Mouse (Mus musculus) liver, embryonic 13.5 days (tissue): ENCODE measurements around the gene Pgs1. TPM values are rescaled to one million over a fixed set of nuclear protein-coding genes. Genes with fewer than 3 reads are reported as not detected.

ENCODE experiments used
- ATAC-seq: fragments of 200-750 bp; cut with Nextera tagmentation; 2 replicates; pipeline ENCODE4 v1.8.0; 2017; ENCODE audit warnings: low read depth, mild to moderate bottlenecking, moderate number of reproducible peaks, moderate library complexity
- DNase-seq: peaks from one replicate; pipeline ENCODE4 v3.0.0; 2022
- H3K27ac ChIP-seq: fragments of 300-500 bp; sonication (generic); 2 replicates; pipeline ENCODE4 v1.5.1; 2015; ENCODE audit warnings: moderate library complexity, mild to moderate bottlenecking, inconsistent platforms
- H3K27me3 ChIP-seq: fragments of 300-500 bp; sonication (generic); 2 replicates; pipeline ENCODE4 v1.6.1; 2015; ENCODE audit warnings: mild to moderate bottlenecking, inconsistent platforms
- H3K36me3 ChIP-seq: fragments of 300-500 bp; sonication (generic); 2 replicates; pipeline ENCODE4 v1.6.1; 2015; ENCODE audit warnings: mild to moderate bottlenecking, inconsistent platforms
- H3K4me1 ChIP-seq: fragments of 300-500 bp; sonication (generic); replicated peaks from 2 replicates; pipeline ENCODE4 v1.6.1; 2015; ENCODE audit warnings: inconsistent platforms
- H3K4me2 ChIP-seq: fragments of 300-500 bp; sonication (generic); 2 replicates; pipeline ENCODE4 v1.6.1; 2015; ENCODE audit warnings: inconsistent platforms, mild to moderate bottlenecking, moderate library complexity
- H3K4me3 ChIP-seq: fragments of 300-500 bp; sonication (generic); replicated peaks from 2 replicates; pipeline ENCODE4 v1.5.1; 2015; ENCODE audit warnings: mild to moderate bottlenecking, inconsistent platforms
- H3K9ac ChIP-seq: fragments of 300-500 bp; sonication (generic); 2 replicates; pipeline ENCODE4 v1.6.1; 2015; ENCODE audit warnings: mild to moderate bottlenecking, inconsistent platforms
- H3K9me3 ChIP-seq: fragments of 300-500 bp; sonication (generic); replicated peaks from 2 replicates; pipeline ENCODE4 v1.6.1; 2016; ENCODE audit warnings: inconsistent platforms
- WGBS: fragments of 180-500 bp; shearing (Covaris S2); methylation state at CpG from one replicate; pipeline ENCODE4 v1.1.7; 2015; ENCODE audit not compliant: insufficient replicate concordance; 5-methylcytosine and 5-hydroxymethylcytosine counted together
- polyA plus RNA-seq: library from polyadenylated mRNA; unstranded; fragments of >200 nt; fragmentation: Nextera tagmentation; extraction: Ambion mirVana; gene quantifications from 2 replicates; pipeline ENCODE4 v1.2.1, GENCODE M21; 2015

Pgs1 gene
- polyA plus RNA-seq, 1 experiment from 2014 or later, result 18.1 TPM

DNA sequence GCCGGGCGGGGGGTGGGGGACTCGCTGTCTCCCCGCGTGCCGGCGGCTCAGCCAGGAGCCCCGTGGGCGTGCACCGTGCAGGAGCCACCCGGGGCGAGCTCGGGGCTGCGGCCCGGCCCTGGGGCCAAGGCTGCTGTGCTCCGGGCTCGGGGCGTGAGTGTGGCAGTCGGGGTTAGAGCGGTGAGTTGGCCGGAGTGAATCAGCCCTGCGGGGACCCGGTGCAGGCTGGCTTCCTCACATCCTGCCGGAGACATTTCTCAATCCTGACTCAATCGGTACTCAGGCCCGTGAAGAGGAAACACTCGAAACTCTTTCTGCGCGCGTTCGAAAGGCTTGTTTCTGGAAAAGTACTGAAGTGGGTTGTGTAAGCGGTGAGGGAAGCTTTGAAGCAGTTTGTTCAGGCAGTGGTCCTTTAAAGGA lies 950 bp downstream of the Pgs1 start:
- H3K4me1 ChIP-seq, result peaks cover 57% of the 10 kb centered on the region
- H3K9ac ChIP-seq, result peak overlapping the region; percentile 91
- no peaks in the 10 kb centered on the region for H3K36me3 ChIP-seq
- ATAC-seq, result peak; percentile 80
- under 1% methylated on average over 32 of the region's 32 CpGs for WGBS
- peak; percentile 41 for DNase-seq
- peak overlapping the region; percentile 97 for H3K4me3 ChIP-seq
- no peaks in the 10 kb centered on the region for H3K9me3 ChIP-seq
- H3K27me3 ChIP-seq, result no peaks in the 10 kb centered on the region
- peak overlapping the region; percentile 81 for H3K27ac ChIP-seq
- peak overlapping the region; percentile 85 for H3K4me2 ChIP-seq

DNA sequence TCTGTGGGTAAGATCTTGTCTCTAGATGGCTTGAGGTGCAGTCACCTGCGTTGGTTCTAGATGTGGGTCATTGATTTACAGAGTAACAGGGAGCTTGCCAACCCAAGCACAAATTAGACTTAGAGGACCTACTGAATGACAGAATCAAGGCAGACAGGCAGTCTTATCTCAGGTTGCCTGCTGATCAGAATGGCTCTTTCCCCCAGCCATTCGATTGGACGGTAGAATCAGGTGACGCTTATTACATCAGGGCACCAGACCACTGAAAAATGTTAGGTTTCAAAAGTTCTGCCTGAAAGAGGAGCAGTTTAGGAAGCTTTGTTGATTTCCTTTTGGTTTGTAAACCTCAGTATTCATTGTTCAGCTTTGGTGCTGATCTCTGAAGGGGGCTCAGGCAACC lies 1.9 kb downstream of the Pgs1 start:
- Histone ChIP-seq H3K36me3 (no peaks in the 10 kb centered on the region), H3K27me3 (no peaks in the 10 kb centered on the region), H3K27ac (peak overlapping the region; percentile 81), H3K9ac (peak overlapping the region; percentile 91), H3K4me2 (peak overlapping the region; percentile 85), H3K9me3 (no peaks in the 10 kb centered on the region), H3K4me1 (peaks cover 67% of the 10 kb centered on the region), H3K4me3 (peak overlapping the region; percentile 97)
- peak; percentile 55 for ATAC-seq
- whole genome bisulfite sequencing, result 18% methylated on average over 4 of the region's 4 CpGs
- DNase-seq, result peak; percentile 48

DNA sequence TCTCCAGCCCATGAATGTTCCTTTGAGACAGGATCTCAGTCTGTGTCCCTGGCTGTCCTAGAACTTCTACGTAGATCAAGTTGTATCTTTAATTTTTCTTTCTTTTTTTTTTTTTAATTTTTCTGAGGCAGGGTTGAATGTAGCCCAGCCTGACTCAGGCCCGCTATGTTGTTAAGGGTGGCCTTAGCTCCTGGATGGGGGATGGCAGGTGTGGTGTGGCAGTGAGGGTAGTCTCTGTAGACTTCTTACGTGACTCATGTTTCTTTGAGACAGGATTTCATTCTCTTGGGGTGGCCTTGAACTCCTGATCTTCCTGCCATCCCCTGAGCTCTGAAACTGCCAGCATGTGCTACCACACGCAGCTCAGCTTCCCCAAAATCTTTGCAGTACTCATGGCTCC lies 3.1 kb downstream of the Pgs1 start:
- DNase-seq, result no peak

DNA sequence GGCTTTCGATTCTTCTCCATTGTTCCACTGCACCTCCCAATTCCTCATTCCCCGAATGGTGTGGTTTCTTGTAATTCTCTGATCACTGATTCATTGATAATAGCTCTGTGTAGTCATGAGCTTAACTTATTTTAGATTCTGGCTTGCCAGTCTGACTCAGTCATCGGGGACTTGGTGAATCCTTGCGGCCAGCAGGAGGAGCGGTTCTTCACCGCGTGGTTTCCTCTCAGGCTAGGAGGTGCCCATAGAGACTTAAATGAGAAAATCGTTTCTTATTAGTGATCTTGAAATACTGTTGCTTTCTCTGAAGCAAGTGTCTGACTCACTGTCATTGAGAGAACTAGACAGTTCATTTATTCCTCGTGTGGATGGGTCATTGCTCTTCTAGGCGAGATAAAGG lies 3.8 kb downstream of the Pgs1 start:
- H3K9ac ChIP-seq, result peak overlapping the region; percentile 59

More for the DNA sequence above, 3.1 kb downstream of the Pgs1 start:
- 65% methylated on average over 4 of the region's 4 CpGs for WGBS
- H3K4me2 ChIP-seq, result peak overlapping the region; percentile 85
- no peak for ATAC-seq
- no peaks in the 10 kb centered on the region for H3K36me3 ChIP-seq
- H3K9me3 ChIP-seq, result no peaks in the 10 kb centered on the region
- H3K4me1 ChIP-seq, result peaks cover 79% of the 10 kb centered on the region
- H3K27ac ChIP-seq, result peak overlapping the region; percentile 68
- no peaks in the 10 kb centered on the region for H3K27me3 ChIP-seq
- H3K9ac ChIP-seq, result peak overlapping the region; percentile 59
- peak overlapping the region; percentile 14; the same call in 1 of the 2 replicates for H3K4me3 ChIP-seq

DNA sequence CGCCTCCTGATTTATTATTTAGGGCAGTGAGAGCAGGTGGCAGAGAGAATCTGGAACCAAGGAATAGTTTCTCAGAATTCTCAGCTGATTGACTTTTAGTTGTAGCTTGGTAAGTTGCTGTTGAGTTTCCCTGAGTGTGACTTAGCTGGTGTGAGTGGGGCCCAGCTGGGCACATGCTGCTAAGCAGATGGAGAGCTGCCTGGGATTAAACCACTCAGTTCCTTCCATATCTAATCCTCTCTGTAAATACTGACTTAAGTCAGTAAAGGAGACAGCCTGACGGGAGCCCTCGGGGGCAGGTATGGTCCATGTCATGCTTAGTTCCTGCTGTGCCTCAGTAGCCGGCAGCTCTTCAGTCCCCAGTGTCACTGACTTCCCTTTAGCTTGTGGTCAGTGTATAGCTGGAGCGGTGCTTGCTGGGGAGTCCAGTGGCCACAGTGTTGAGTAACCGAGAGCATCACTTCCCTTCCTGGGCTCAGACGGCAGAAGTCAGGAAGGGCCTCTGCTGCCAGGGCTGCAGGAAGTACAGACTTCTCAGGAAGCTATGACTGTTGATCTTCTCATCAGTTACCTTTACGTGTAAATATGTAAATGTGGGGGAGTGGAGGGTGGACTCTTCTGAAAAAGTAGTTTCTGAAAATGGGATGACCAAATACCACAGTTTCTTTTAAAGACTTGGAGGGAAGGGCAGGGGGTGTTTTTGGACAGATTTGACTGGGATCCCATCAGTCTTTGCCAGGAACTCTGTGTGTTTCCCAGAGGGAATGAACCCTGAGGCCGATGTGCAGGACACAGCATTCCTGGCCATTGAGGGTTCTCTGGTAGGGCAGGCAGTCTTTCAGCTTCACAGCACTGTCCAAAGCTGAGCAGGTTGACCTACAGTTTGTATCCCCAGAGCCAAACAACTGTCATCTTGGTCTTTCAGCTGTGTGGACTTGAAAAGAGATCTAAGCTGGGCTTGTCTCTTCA lies 5.7 kb downstream of the Pgs1 start:
- peaks cover 93% of the 10 kb centered on the region for H3K4me1 ChIP-seq
- 35% methylated on average over 9 of the region's 9 CpGs for WGBS
- H3K9me3 ChIP-seq, result no peaks in the 10 kb centered on the region
- H3K27ac ChIP-seq, result peak overlapping the region; percentile 63
- no peak overlapping the region for H3K4me3 ChIP-seq
- H3K27me3 ChIP-seq, result no peaks in the 10 kb centered on the region
- no peak for DNase-seq
- peaks cover 5% of the 10 kb centered on the region; the same call in 1 of the 2 replicates for H3K36me3 ChIP-seq
- ATAC-seq, result 0 out of 2 replicates have a peak, but pooled peaks have one; percentile 2
- H3K9ac ChIP-seq, result peak overlapping the region; percentile 11
- no peak overlapping the region; the same call in 1 of the 2 replicates for H3K4me2 ChIP-seq

More for the DNA sequence above, 3.8 kb downstream of the Pgs1 start:
- Histone ChIP-seq H3K9me3 (no peaks in the 10 kb centered on the region), H3K27me3 (no peaks in the 10 kb centered on the region), H3K4me2 (peak overlapping the region; percentile 85), H3K36me3 (no peaks in the 10 kb centered on the region), H3K4me3 (peak overlapping the region; percentile 14), H3K4me1 (peaks cover 86% of the 10 kb centered on the region), H3K27ac (peak overlapping the region; percentile 68)
- ATAC-seq (no peak), DNase-seq (no peak)
- WGBS, result 13% methylated on average over 10 of the region's 10 CpGs

DNA sequence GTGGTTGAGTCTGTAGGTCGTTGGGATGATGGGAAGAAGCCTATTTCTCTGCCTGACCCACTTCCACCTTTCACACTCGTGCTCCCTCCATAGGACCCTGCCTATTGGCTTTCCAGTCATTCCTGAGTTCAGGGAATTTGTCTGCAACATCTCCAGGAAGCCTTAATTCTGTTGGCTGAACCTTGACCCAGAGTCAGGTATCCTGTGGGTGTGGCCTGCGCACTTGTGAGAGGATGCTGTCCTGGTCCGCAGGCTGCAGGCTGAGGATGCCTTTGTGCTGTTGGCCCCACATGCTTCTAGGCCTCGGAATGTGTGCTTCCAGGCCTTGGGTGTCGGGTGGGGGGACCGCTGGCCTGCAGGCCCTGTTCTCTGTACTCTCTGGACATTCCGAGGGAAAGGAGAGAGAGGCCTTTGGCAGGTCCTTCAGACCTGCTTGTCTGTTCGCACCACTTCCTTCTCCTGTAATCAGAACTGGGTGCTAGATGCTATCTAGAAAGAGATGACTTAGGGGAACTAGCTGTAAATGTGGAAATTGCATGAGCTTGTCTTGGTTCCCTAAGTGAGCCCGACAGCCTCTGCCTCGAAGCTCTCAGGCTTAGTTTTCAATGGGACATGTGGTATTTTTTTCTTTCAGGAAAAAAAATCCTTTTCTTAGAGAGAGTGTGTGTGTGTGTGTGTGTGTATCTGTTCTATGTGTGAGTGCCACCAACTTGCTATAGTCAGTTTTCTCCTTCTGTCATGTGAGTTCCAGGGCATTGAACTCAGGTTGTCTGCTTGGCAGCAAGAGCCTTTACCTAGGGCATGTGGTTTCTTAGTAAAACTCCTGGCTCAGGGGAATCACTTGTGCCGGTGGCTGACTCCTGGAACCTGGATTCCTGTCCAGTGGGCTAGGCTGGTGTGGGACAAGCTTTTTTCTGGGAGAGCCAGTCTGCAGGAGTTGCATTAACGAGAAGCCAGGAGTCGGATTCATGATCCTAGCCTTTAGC lies 7.4 kb downstream of the Pgs1 start:
- Histone ChIP-seq H3K9ac (peak overlapping the region; percentile 5; the same call in 1 of the 2 replicates), H3K4me1 (peaks cover 84% of the 10 kb centered on the region), H3K27me3 (no peaks in the 10 kb centered on the region), H3K4me3 (no peak overlapping the region), H3K9me3 (no peaks in the 10 kb centered on the region), H3K36me3 (peaks cover 15% of the 10 kb centered on the region), H3K27ac (peak overlapping the region; percentile 63; the same call in 1 of the 2 replicates), H3K4me2 (no peak overlapping the region)
- 55% methylated on average over 14 of the region's 14 CpGs for WGBS
- no peak for ATAC-seq
- DNase-seq, result no peak

DNA sequence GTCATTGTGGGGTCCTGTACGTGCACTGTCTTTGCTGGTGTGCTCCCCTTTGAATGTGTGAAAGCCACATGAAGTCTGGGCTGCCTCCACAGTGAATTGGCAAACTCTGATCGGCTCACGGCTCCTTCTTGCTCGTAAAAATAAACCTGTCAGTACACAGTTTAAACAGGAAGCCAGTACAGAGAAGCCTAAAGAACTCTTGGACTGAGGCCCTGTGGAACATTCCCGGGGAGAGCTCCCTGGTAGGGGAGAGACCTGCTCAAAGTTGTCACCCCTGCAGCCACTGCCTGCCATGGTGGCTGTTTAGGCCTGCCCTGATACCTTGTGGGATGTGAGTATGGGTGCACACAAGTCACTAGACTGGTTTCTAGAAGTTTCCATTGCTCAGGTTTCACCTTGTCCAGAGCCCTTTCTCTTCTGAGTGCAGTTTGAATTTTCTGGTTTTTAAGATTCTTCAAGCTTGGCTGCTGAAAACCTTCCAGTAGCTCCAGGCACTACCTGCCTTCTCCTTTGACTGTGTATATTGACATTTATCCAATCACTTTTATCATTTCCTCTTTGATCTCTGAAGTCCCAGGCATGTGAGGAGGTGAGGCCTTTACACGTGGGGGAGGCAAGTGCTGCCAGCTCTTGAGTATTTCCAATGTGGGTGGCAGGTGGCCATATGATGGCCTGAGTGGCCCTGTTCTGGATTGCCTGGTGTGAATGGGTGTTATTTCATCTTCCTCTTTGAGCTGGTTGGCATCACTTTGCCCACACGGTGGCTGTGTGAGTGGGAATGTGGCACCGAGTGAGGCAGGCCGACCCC lies 8.4 kb downstream of the Pgs1 start:
- peaks cover 84% of the 10 kb centered on the region for H3K4me1 ChIP-seq
- WGBS, result 50% methylated on average over 9 of the region's 9 CpGs
- H3K4me2 ChIP-seq, result no peak overlapping the region
- no peak overlapping the region for H3K4me3 ChIP-seq
- peaks cover 23% of the 10 kb centered on the region for H3K36me3 ChIP-seq
- no peaks in the 10 kb centered on the region for H3K27me3 ChIP-seq
- DNase-seq, result no peak
- peak overlapping the region; percentile 51; the same call in 1 of the 2 replicates for H3K27ac ChIP-seq
- no peaks in the 10 kb centered on the region for H3K9me3 ChIP-seq
- no peak for ATAC-seq
- peak overlapping the region; percentile 5 for H3K9ac ChIP-seq

DNA sequence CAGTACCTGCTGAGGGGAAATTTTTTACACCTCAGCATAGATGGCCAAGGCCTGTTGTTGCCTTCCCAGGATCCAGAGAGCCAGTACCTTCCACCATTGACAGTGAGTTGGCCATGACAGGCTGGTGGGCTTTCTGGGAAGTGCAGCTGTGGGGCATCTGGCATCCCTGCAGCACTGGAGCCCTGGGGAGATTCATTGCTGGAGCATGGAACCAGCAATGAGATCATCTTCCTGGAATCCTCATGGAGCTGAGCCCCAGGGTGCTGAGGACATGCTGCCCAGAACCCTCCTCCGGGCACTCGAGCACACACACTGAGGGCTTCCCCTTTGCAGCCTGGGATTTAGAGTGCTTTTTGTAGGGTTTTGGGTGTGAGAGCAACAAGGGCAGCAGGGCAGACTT lies 9.2 kb downstream of the Pgs1 start:
- no peak for ATAC-seq
- peaks cover 25% of the 10 kb centered on the region for H3K36me3 ChIP-seq
- H3K27ac ChIP-seq, result no peak overlapping the region
- peaks cover 84% of the 10 kb centered on the region for H3K4me1 ChIP-seq
- no peak overlapping the region; the same call in 1 of the 2 replicates for H3K9ac ChIP-seq
- 57% methylated on average over 2 of the region's 2 CpGs for WGBS
- H3K4me2 ChIP-seq, result no peak overlapping the region
- H3K27me3 ChIP-seq, result no peaks in the 10 kb centered on the region
- H3K9me3 ChIP-seq, result no peaks in the 10 kb centered on the region
- no peak for DNase-seq
- no peak overlapping the region for H3K4me3 ChIP-seq

DNA sequence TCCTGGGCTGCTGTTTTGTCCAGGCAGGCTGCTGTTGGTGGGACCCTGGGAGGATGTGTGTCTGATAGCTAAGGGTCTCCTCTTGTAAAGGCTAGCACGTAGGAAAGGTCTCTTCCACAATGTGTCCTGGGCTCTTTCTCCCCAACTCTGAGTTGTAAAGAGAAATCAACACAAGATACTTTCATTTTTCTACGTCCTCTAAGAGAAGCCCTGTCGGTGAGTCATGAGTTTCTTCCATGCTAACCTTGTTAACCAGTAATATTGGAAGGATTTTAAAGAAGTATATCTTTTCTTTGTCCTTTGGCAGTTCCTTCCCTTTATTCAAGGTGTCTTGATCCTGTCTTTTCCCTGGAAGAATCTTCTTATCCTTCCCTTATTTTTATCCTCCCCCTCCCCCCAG lies 9.6 kb downstream of the Pgs1 start:
- Histone ChIP-seq H3K9ac (no peak overlapping the region), H3K4me3 (no peak overlapping the region), H3K9me3 (no peaks in the 10 kb centered on the region), H3K27me3 (no peaks in the 10 kb centered on the region), H3K4me1 (peaks cover 84% of the 10 kb centered on the region), H3K4me2 (no peak overlapping the region), H3K36me3 (peaks cover 28% of the 10 kb centered on the region), H3K27ac (no peak overlapping the region)
- ATAC-seq, result no peak
- DNase-seq, result no peak
- WGBS, result 46% methylated on average over 3 of the region's 3 CpGs

DNA sequence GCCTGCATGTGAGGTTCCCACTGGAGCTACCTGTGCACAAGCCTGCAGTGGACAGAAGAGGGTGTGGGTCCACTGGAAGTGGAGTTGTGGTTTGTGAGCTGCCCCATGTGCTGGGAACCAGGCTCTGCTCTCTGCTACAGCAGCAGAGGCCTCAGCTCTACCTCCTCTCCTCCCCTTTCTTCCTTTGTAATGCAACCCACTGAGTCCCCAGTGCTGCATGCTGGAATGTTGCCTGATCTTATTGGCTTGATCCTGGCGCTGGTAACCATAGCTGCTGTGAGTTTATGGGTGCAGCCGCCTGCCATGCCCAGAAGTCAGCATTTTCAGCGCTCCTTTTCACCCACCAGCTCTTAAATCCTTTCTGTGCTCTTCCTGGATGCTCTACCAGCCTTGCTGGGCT lies 10.0 kb downstream of the Pgs1 start:
- 75% methylated on average over 3 of the region's 3 CpGs for WGBS
- DNase-seq (no peak), ATAC-seq (no peak)
- H3K9ac ChIP-seq, result no peak overlapping the region
- no peaks in the 10 kb centered on the region for H3K27me3 ChIP-seq
- H3K9me3 ChIP-seq, result no peaks in the 10 kb centered on the region
- no peak overlapping the region for H3K4me3 ChIP-seq
- peaks cover 32% of the 10 kb centered on the region for H3K36me3 ChIP-seq
- H3K27ac ChIP-seq, result no peak overlapping the region
- no peak overlapping the region for H3K4me2 ChIP-seq
- peaks cover 84% of the 10 kb centered on the region for H3K4me1 ChIP-seq
